Mouse (Mus musculus) lung, postnatal 0 days (tissue): Measurements from ENCODE around the gene Sh3bp4.

Experiments
- CTCF ChIP-seq: IDR thresholded peaks from 2 replicates; pipeline ENCODE4 v1.5.1; 2016; ENCODE audit warnings: antibody characterized with exemption, mild to moderate bottlenecking
- EP300 ChIP-seq: IDR thresholded peaks from 2 replicates; pipeline ENCODE4 v1.6.1; 2016; ENCODE audit warnings: antibody characterized with exemption, mild to moderate bottlenecking, control low read depth

DNA sequence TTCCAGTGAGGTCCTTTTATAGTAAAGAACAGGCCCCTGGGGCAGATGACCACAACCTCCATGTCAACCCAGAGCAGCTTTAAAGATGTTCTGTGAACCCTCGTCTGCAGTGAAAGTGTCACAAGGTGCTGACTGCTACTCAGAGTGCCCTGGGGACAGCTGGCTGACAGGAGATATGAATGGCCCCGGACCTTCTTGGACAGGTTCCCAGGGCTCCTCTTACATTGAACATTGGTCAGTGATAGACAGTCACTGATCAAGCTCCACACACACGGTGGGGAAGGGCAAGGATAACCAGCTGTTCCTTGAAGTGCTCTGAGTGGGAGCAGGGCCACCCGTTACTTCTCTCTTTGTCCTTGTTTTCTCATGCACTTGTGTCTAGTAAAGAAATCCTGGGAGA is 50.1 kb downstream of the Sh3bp4 start:
- TF ChIP-seq CTCF = no peak
- TF ChIP-seq EP300 = no peak
